Mouse (Mus musculus): ENCODE measurements at regions not wholly inside any gene's neighbourhood (a gene's known extent, or its start where the extent isn't known, plus 50 kb on each side); places are given as distances from the start of the nearest gene placed in this dataset.

GRCm38 (mm10) chr4:125189971-125190370 is 62.3 kb upstream of the Zc3h12a start:
- DNase-seq (ENCODE audit: low spot score) = no peak
- H3K4me1 ChIP-seq = peaks cover 22% of the 10 kb centered on the region
- H3K4me3 ChIP-seq = no peak overlapping the region

DNA sequence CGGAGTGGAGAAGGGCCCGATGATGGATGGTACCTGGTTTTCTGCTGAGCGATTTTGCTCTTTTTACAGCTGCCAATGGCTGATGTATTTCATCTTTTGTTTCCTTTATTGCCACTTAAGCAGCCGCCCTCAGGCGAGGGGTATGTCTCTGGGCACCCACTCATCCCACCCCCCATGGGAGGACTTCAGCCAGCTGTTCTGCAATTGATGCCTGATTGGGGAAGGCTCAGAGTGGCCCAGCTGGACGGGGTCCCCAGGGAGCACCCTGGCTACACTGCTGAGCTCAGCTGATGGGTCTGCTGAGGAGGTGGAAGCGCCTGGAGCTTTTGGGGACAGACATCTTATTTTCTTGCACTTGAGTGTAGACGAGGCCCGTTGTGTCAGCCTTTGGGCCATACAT is 58.6 kb upstream of the Zc3h12a start:
- no peaks in the 10 kb centered on the region for H3K36me3 ChIP-seq (replicated peaks)
- no peaks in the 10 kb centered on the region for H3K9me3 ChIP-seq
- no peak overlapping the region for H3K27ac ChIP-seq (replicated peaks)
- peaks cover 9% of the 10 kb centered on the region for H3K4me1 ChIP-seq
- peaks cover 22% of the 10 kb centered on the region for H3K27me3 ChIP-seq (replicated peaks; ENCODE audit: low read depth, poor library complexity, severe bottlenecking)
- 79% methylated on average over 9 of the region's 9 CpGs for WGBS
- no peak for DNase-seq (ENCODE audit: low spot score)
- H3K4me3 ChIP-seq = no peak overlapping the region

More at GRCm38 (mm10) chr4:125189971-125190370, 62.3 kb upstream of the Zc3h12a start:
- no peak overlapping the region for H3K27ac ChIP-seq (replicated peaks)
- no peaks in the 10 kb centered on the region for H3K9me3 ChIP-seq
- no peaks in the 10 kb centered on the region for H3K36me3 ChIP-seq (replicated peaks)
- peaks cover 52% of the 10 kb centered on the region for H3K27me3 ChIP-seq (replicated peaks; ENCODE audit: low read depth, poor library complexity, severe bottlenecking)

DNA sequence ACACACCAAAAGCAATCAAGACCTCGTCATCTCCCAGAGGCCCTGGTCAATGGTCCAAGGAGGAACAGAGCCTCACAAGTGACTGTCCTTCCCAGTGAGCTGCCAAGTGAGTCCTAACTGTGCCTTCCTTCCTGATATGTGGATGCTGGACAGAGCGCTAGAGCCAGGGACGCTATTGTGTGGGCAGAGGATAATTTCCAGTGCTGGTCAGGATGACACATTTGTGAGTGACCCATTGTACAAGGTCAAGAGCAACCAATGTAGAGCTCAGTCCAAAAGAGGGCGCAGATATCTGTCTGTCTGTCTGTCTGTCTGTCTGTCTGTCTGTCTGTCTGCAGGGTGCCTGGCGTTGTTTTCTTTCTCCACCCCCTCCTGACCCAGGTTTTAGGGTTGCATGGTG is 57.4 kb upstream of the Zc3h12a start:
- 0 out of 2 replicates have a peak, but pooled peaks cover 5% of the 10 kb centered on the region for H3K4me1 ChIP-seq
- no peaks in the 10 kb centered on the region for H3K36me3 ChIP-seq (replicated peaks)
- no peak overlapping the region for H3K4me3 ChIP-seq
- no peak for DNase-seq (ENCODE audit: low spot score)
- no peak overlapping the region for H3K27ac ChIP-seq (replicated peaks)
- 87% methylated on average over 5 of the region's 5 CpGs for WGBS
- no peaks in the 10 kb centered on the region for H3K9me3 ChIP-seq
- H3K27me3 ChIP-seq (replicated peaks; ENCODE audit: low read depth, poor library complexity, severe bottlenecking) = peaks cover 14% of the 10 kb centered on the region

DNA sequence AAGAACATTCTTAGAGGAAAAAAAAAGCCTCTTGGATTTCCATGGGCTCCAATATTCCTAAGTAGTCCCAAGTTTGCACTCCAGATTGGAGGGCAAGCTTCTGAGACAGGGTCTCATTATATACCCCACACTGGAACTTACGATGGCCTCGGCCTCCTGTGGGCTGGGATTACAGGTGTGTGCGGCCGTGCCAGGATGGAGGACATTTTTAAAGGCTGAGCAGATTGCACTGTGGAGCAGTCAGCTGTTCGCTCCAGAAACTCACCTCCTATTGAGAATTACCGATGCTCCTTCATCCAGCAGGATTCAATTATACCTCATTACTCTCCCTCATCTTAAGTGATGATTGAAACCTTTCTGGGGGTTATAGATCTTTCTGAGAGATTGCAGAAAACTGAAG is 53.3 kb upstream of the Zc3h12a start:
- Histone ChIP-seq H3K4me3 (no peak overlapping the region), H3K4me1 (peaks cover 19% of the 10 kb centered on the region), H3K27me3 (replicated peaks; ENCODE audit: low read depth, poor library complexity, severe bottlenecking) (no peaks in the 10 kb centered on the region), H3K9me3 (no peaks in the 10 kb centered on the region), H3K27ac (replicated peaks) (no peak overlapping the region), H3K36me3 (replicated peaks) (no peaks in the 10 kb centered on the region)
- DNase-seq (ENCODE audit: low spot score) = no peak
- 77% methylated on average over 6 of the region's 6 CpGs for WGBS

GRCm38 (mm10) chr4:125178552-125178951 is 50.9 kb upstream of the Zc3h12a start:
- Histone ChIP-seq H3K27ac (replicated peaks) (no peak overlapping the region), H3K9me3 (no peaks in the 10 kb centered on the region), H3K4me1 (peaks cover 25% of the 10 kb centered on the region), H3K36me3 (replicated peaks) (no peaks in the 10 kb centered on the region), H3K27me3 (replicated peaks; ENCODE audit: low read depth, poor library complexity, severe bottlenecking) (no peaks in the 10 kb centered on the region), H3K4me3 (no peak overlapping the region)
- WGBS = 93% methylated on average over 3 of the region's 3 CpGs
- DNase-seq (ENCODE audit: low spot score) = no peak

GRCm38 (mm10) chr4:125177666-125178065 is 50.0 kb upstream of the Zc3h12a start:
- H3K4me1 ChIP-seq = peaks cover 26% of the 10 kb centered on the region
- WGBS = 61% methylated on average over 6 of the region's 6 CpGs

More at GRCm38 (mm10) chr4:125177666-125178065, 50.0 kb upstream of the Zc3h12a start:
- no peaks in the 10 kb centered on the region for H3K36me3 ChIP-seq (replicated peaks)
- H3K27me3 ChIP-seq (replicated peaks; ENCODE audit: low read depth, poor library complexity, severe bottlenecking) = no peaks in the 10 kb centered on the region
- H3K9me3 ChIP-seq = no peaks in the 10 kb centered on the region
- H3K4me3 ChIP-seq = no peak overlapping the region
- no peak for DNase-seq (ENCODE audit: low spot score)
- H3K27ac ChIP-seq (replicated peaks) = no peak overlapping the region

Data from embryonic facial prominence, embryonic 10.5 days (tissue).